Mouse (Mus musculus) stomach, postnatal 0 days (tissue): ENCODE measurements at regions not wholly inside any gene's neighbourhood (a gene's known extent, or its start where the extent isn't known, plus 50 kb on each side); places are given as distances from the start of the nearest gene placed in this dataset.

Experiments used
- CTCF ChIP-seq: IDR thresholded peaks from 2 replicates; pipeline ENCODE4 v1.5.1; 2016; ENCODE audit warnings: antibody characterized with exemption, low read depth, mild to moderate bottlenecking, moderate library complexity
- EP300 ChIP-seq: optimal IDR thresholded peaks from 2 replicates; pipeline ENCODE3; 2016; ENCODE audit warnings: antibody characterized with exemption

- TF ChIP-seq CTCF, result no peak
- no peak for TF ChIP-seq EP300
These were observed 90.7 kb upstream of the Nxt1 start for GRCm38 (mm10) chr2:148581666-148582065.
